Mouse (Mus musculus) G1E (cell line): Measurements from ENCODE around the gene Hes5. TPM values are rescaled to one million over a fixed set of nuclear protein-coding genes. Genes with fewer than 3 reads are reported as not detected.

ENCODE experiments used
- ATAC-seq: 2 replicates; pipeline ENCODE4 v1.8.0; 2016; ENCODE audit warnings: mild to moderate bottlenecking; ENCODE audit not compliant: insufficient number of reproducible peaks, poor library complexity, low FRiP score, severe bottlenecking; ENCODE audit errors: extremely low read depth
- DNase-seq: peaks from one replicate; pipeline ENCODE4 v3.0.0; 2012; ENCODE audit warnings: low spot score
- H3K27me3 ChIP-seq: 2 replicates; pipeline ENCODE4 v1.6.1; 2012; ENCODE audit warnings: mild to moderate bottlenecking, low read length, inconsistent platforms; ENCODE audit not compliant: insufficient read depth
- H3K36me3 ChIP-seq: replicated peaks from 2 replicates; pipeline ENCODE3; 2012; ENCODE audit warnings: mild to moderate bottlenecking, inconsistent platforms
- H3K4me1 ChIP-seq: 2 replicates; pipeline ENCODE4 v1.6.1; 2012; ENCODE audit warnings: low read depth, low read length, inconsistent platforms, mixed read lengths; ENCODE audit not compliant: insufficient read depth
- H3K4me3 ChIP-seq: 2 replicates; pipeline ENCODE4 v1.5.1; 2012; ENCODE audit warnings: low read depth, mild to moderate bottlenecking, inconsistent platforms, low read length, moderate library complexity, mixed read lengths
- H3K9me3 ChIP-seq: replicated peaks from 2 replicates; pipeline ENCODE4 v1.6.1; 2012; ENCODE audit warnings: inconsistent platforms
- CTCF ChIP-seq: IDR thresholded peaks from 2 replicates; pipeline ENCODE4 v1.5.1; 2012; ENCODE audit warnings: low read depth, low read length, inconsistent platforms, mixed read lengths
- GATA1 ChIP-seq: IDR thresholded peaks from 2 replicates; pipeline ENCODE4 v1.6.1; 2012; ENCODE audit warnings: borderline replicate concordance, low read length, inconsistent platforms, mixed read lengths
- GATA2 ChIP-seq: IDR thresholded peaks from 2 replicates; pipeline ENCODE4 v1.6.1; 2012; ENCODE audit warnings: low read depth, low read length, inconsistent platforms, borderline replicate concordance
- POLR2AphosphoS5 ChIP-seq: IDR thresholded peaks from 2 replicates; pipeline ENCODE4 v1.6.1; 2012; ENCODE audit warnings: low read depth, low read length, inconsistent platforms; ENCODE audit not compliant: insufficient replicate concordance
- TAL1 ChIP-seq: conservative IDR thresholded peaks from 2 replicates; pipeline ENCODE4 v1.6.1; 2012; ENCODE audit warnings: low read depth, low read length, inconsistent platforms, mixed read lengths
- polyA plus RNA-seq: library from polyadenylated mRNA; stranded (reverse); fragments of >175 nt; gene quantifications from 2 replicates; pipeline ENCODE4 v1.2.3, GENCODE M21; 2012
- total RNA-seq, 2 experiments: library from RNA; stranded (forward) in 1 of 2; stranded (reverse) in 1 of 2; fragments of 200-1000 nt in 1 of 2; fragments of >200 nt in 1 of 2; fragmentation: Nextera tagmentation in 1 of 2; gene quantifications; 2 replicates each; pipeline ENCODE4 v1.2.3; 2014 to 2017

Hes5 gene
- total and polyA plus RNA-seq, 3 experiments, result not detected

- H3K4me1 ChIP-seq, result no peaks in the 10 kb centered on the region; the same call in 1 of the 2 replicates
- peaks cover 17% of the 10 kb centered on the region; the same call in 1 of the 2 replicates for H3K27me3 ChIP-seq
- DNase-seq, result no peak
- no peak for TF ChIP-seq POLR2AphosphoS5
- TF ChIP-seq CTCF, result no peak
- no peak for TF ChIP-seq GATA2
- TF ChIP-seq TAL1, result no peak
- no peak for TF ChIP-seq GATA1
- no peak overlapping the region for H3K4me3 ChIP-seq
- no peaks in the 10 kb centered on the region for H3K9me3 ChIP-seq
- H3K36me3 ChIP-seq, result no peaks in the 10 kb centered on the region
- ATAC-seq, result no peak
Observed at GRCm38 (mm10) chr4:154999379-154999778, 38.7 kb downstream of the Hes5 start.

DNA sequence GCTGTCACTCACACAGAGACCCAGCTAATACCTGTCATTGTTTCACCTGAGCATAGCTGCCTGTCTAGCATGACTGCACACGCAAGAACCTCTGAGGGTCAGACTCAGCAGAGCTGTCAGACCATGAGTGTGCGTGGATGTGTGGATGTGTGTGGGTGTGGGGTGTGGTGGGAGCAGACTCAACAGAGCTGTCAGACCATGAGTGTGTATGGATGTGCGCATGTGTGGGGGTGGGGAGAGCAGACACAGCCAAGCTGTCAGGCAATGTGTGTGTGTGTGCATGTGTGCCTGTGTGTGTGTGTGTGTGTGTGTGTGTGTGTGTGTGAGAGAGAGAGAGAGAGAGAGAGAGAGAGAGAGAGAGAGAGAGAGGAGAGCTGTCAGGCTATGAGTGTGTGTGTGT, 44.6 kb downstream of the Hes5 start:
- ATAC-seq (no peak), DNase-seq (no peak)
- H3K9me3 ChIP-seq, result no peaks in the 10 kb centered on the region
- no peaks in the 10 kb centered on the region for H3K36me3 ChIP-seq
- H3K4me3 ChIP-seq, result no peak overlapping the region
- H3K4me1 ChIP-seq, result no peaks in the 10 kb centered on the region
- TF ChIP-seq POLR2AphosphoS5, result no peak
- TF ChIP-seq TAL1, result no peak
- no peak for TF ChIP-seq CTCF
- no peak for TF ChIP-seq GATA2
- no peak for TF ChIP-seq GATA1
- H3K27me3 ChIP-seq, result peaks cover 37% of the 10 kb centered on the region

DNA sequence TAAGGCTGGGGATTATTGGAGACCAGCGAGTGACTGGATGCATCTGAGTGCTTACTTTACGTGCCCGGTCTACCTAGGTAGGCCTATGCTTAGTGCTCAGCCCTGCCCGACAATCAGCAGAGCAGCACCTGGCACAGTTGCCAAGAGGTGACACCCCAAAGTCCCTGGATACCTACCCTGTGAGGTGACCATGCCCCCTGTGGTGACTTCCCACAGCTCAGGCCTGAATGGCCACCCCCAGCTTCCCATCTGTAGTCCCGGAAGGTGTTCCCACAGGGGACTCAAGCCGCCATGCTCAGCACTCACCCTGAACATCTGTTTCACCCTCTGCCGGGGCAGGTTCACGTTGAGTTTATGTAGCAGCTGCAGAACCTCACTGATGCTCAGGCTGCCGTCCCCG, 45.6 kb downstream of the Hes5 start:
- ATAC-seq (no peak), DNase-seq (no peak)
- H3K27me3 ChIP-seq, result peaks cover 45% of the 10 kb centered on the region
- no peaks in the 10 kb centered on the region for H3K4me1 ChIP-seq
- H3K36me3 ChIP-seq, result no peaks in the 10 kb centered on the region
- TF ChIP-seq GATA2 (no peak), CTCF (no peak), GATA1 (no peak), TAL1 (no peak), POLR2AphosphoS5 (no peak)
- no peaks in the 10 kb centered on the region for H3K9me3 ChIP-seq
- H3K4me3 ChIP-seq, result no peak overlapping the region

- H3K9me3 ChIP-seq, result no peaks in the 10 kb centered on the region
- H3K4me1 ChIP-seq, result no peaks in the 10 kb centered on the region
- no peak for ATAC-seq
- peaks cover 43% of the 10 kb centered on the region for H3K27me3 ChIP-seq
- no peak for DNase-seq
- no peaks in the 10 kb centered on the region for H3K36me3 ChIP-seq
- TF ChIP-seq GATA2 (no peak), GATA1 (no peak), CTCF (no peak), TAL1 (no peak)
- no peak overlapping the region for H3K4me3 ChIP-seq
Observed at GRCm38 (mm10) chr4:155007641-155008040, 46.9 kb downstream of the Hes5 start.

DNA sequence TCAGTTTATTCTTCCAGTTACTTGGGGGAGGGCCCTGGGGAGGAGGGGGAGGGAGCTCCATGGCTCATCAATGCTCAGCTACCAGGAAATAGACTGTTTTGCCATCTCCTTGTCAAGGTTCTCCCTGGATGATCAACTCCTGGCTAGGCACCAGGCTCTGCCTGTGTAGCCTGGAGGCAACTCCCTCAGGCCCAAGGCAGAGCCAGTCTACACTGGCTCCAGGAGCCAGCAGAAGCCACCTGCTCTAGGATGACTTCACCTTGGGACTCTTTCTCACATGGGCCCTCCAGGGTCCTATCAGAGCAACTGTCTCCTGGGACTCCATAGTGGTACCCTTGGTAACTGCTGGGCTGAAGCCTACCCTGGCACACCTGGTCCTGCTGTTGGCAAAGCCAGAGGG, 47.4 kb downstream of the Hes5 start:
- H3K27me3 ChIP-seq, result peaks cover 42% of the 10 kb centered on the region
- no peak for TF ChIP-seq GATA1
- TF ChIP-seq TAL1, result no peak
- TF ChIP-seq POLR2AphosphoS5, result no peak
- TF ChIP-seq GATA2, result no peak
- TF ChIP-seq CTCF, result no peak
- H3K9me3 ChIP-seq, result no peaks in the 10 kb centered on the region
- no peak overlapping the region for H3K4me3 ChIP-seq
- no peaks in the 10 kb centered on the region for H3K36me3 ChIP-seq
- DNase-seq (no peak), ATAC-seq (no peak)
- H3K4me1 ChIP-seq, result no peaks in the 10 kb centered on the region

- no peak for ATAC-seq
Observed at GRCm38 (mm10) chr4:155009216-155009615, 48.5 kb downstream of the Hes5 start.

GRCm38 (mm10) chr4:155010870-155011269, 50.1 kb downstream of the Hes5 start:
- Histone ChIP-seq H3K4me1 (no peaks in the 10 kb centered on the region), H3K4me3 (no peak overlapping the region), H3K9me3 (no peaks in the 10 kb centered on the region), H3K27me3 (peaks cover 58% of the 10 kb centered on the region), H3K36me3 (no peaks in the 10 kb centered on the region)
- ATAC-seq (no peak), DNase-seq (no peak)
- TF ChIP-seq CTCF, result no peak
- TF ChIP-seq GATA1, result no peak
- no peak for TF ChIP-seq POLR2AphosphoS5
- TF ChIP-seq TAL1, result no peak
- no peak for TF ChIP-seq GATA2

More at GRCm38 (mm10) chr4:155009216-155009615, 48.5 kb downstream of the Hes5 start:
- TF ChIP-seq CTCF (no peak), TAL1 (no peak), GATA2 (no peak), POLR2AphosphoS5 (no peak), GATA1 (no peak)
- no peak for DNase-seq
- Histone ChIP-seq H3K4me1 (no peaks in the 10 kb centered on the region), H3K27me3 (peaks cover 46% of the 10 kb centered on the region), H3K36me3 (no peaks in the 10 kb centered on the region), H3K4me3 (no peak overlapping the region), H3K9me3 (no peaks in the 10 kb centered on the region)
